Mouse (Mus musculus): ENCODE measurements around the gene Tbc1d22a. TPM values are rescaled to one million over a fixed set of nuclear protein-coding genes. Genes with fewer than 3 reads are reported as not detected.

Tbc1d22a gene
- polyA plus RNA-seq, 1 experiment = 48.1 TPM

DNA sequence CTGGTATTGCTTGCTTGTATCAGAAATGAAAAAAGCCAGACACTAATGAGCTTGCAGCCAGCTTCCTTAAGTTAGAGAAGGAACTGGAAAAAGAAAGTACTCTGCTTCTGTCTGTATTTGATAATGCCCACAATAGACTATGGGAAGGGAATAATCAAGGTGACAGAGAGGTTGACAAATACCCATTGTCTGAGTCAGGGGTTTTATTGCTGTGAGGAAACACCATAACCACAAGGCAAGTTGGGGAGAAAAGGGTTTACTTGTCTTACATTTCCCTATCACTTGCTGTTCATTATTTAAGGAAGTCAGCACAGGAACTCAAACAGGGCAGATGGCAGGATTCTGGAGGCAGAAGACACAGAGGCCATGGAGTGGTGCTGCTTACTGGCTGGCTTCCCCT lies 231.8 kb downstream of the Tbc1d22a start:
- DNase-seq (ENCODE audit: low read depth) = no peak

DNA sequence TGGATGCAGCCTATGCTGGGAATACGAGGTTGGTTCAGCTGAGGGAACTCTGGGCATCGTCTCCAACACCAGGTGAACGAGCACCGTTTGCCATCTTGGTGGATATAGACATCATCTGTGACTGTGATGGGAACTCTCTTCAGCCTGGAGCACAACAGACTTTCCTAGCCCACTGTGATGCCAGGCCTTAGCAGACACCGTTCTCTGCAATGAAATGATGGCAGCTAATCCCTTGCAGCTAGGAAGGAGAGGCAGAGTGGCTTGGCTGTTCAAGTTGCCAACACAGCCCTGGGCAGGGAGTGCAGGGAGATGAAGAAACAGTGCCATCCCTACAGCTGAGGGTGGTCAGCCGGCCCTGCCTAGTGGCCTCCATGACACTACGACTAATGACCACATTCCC lies 233.0 kb downstream of the Tbc1d22a start:
- DNase-seq (ENCODE audit: low read depth) = no peak

DNA sequence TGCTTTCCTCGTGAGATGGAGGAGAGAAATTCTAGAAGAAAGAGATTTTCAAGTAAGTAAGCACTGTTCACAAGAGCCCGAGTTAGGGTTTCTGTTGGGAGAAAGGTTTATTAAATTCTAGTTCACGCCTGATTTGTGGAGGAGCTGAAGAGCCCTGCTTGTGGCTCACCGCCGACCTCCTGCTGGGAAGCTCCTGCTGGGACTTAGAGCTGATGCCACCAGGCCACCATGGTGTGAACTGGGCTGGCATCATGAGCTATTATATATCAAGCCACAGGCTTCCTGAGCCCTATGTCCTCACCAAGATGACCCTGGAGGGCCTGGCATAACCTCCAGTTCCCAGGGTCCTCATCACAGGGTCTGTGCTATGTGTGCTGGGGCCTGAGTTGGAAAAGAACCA lies 235.0 kb downstream of the Tbc1d22a start:
- no peak for DNase-seq (ENCODE audit: low read depth)

DNA sequence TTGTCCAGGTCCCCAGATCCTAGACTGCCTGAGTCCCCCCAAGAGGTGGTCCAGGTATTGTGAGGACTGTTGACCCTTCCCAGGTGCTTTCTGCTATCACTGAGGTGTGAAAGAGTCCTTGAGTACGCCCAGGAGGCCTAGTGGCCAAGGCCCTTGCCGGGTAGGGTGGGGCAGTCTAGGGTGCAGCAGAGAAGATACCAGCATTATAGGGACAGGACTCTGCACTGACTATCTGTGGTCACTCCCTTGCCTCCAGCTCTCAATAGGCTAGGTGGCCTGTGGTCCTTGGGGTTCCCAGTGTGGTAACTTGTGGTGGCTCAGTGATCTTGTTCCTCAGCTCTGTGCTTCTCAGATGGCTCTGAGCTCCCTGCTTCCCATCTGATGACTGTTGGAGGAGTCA lies 235.5 kb downstream of the Tbc1d22a start:
- DNase-seq (ENCODE audit: low read depth) = no peak

DNA sequence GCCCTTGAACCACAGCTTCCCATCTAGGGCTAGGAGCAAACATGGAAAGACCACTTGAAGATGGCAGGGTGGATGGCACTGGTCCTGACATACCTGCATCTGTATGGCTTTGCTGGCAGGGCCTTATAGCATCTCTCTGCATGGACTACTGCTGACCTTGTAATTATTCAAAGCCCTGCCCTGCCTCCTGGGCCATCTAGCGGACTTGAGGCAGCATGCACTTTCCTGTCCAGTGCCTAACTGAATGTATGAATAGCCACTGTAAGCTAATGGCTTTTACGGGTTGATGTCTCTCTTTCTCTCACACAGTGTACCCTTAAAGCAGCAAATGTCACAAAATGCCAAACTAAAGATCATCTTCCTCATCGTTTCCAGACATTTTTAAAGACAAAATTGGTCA lies 245.2 kb downstream of the Tbc1d22a start:
- no peak for DNase-seq (ENCODE audit: low read depth)

DNA sequence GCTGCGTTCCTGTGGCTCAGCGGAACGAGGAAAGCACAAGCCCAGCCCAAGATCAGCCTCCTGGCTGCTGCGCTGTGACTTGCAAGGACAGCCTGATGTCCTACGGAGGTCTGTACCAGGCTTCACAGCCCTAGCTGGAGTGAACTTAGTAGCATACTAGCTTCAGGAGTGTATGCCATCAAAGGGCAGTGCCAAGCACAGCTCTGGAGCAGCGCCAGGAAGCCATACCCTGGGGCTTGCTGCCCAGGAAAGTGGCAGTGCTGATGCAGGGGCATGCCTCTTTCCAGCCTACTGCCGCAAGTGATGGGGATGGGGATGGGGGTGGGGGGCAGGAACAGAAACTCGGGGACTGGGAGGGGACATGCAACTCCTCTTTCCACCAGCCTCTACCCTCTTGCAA lies 248.4 kb downstream of the Tbc1d22a start:
- DNase-seq (ENCODE audit: low read depth) = no peak

DNA sequence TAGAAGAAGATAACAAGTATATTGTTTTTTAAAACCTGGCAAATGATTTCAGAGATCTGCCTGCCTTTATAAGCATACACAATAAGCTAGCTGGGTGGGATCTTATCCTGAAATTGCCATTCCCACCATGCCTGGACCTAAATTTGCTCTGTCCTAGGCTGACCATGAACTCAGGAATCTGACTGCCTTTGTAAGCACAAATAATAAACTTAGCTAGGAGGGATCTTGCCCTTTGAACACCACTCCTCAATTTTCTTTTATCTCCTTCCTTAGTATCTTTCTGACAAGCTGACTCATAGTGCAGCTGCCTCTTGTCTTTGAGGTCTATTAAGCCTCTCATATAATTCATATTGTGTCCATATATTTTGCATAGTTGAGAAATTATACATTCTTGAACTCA lies 253.8 kb downstream of the Tbc1d22a start:
- DNase-seq (ENCODE audit: low read depth) = no peak

DNA sequence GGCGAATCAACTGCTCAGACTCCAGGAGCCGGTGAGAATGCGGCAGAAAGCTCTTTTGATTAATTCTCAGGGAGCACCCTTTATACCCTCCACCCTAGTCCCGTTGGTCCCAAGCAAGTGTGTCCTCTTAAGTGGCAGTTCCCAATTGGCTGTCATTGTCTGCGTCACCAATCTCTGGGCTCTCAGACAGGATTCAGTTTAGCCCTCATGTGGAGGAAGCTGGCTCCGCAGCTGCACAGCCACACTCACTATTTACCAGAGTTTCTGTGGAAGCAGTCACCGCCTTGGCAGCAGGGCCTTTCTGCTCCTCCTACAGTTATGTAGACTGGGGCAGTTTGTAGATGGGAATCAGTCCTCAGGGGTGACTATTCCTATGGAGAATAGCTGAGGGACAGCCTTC lies 256.9 kb downstream of the Tbc1d22a start:
- no peak for DNase-seq (ENCODE audit: low read depth)

DNA sequence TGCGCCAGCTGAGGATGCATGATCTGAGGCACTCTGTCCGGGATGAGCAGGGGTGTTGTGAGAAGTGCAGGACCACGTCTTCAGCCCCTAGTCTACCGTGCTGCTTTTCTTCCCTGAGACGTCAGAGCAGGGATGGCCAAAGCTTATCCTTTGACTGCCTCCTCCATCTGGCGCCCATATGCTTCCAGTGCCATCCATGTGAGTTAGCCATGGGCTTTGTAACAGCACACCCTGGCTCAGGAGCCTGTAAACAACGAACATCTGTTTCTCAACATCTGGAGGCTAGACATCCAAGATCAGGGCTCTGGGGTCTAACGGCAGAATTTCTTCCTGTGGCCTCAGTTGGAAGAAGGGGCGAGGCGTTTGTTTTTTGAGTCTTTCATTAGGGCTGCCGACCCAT lies 259.2 kb downstream of the Tbc1d22a start:
- DNase-seq (ENCODE audit: low read depth) = no peak

DNA sequence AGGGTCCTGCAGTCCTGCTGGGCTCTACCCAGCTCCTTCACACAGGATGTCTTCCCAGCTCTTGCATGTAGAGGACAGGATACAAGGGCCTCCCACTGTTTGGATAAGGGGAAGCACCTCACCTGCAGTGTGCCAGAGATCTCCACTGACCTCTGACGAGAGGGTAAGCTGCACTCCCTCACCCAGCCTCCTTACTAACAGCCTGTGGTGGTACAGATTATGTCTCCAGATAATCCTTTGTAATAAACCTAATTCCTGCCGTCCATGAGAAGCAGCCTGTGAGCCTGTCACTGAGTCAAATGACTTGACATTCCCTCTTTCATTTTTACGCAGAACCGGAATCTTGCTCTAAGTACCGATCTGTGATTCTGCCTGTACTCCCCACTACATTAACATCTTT lies 260.7 kb downstream of the Tbc1d22a start:
- DNase-seq (ENCODE audit: low read depth) = no peak

DNA sequence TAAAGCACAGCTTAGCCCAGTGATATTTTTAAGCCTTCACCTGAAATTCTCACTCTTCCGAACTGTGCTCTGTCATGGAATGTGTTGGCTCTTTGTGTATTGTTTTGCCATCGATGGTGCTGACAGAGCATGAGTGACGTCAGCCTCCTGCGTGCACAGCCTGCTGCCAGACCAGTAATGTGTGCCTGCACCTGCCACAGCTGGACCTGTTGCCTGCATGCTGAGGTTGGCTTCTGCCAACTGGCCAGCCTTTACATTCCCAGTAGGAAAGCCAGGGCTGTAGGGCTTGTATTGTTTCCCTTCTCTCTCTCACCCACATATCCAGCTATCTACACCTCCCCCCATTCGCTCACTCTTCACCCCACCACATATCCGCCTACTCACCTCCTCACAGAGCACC lies 262.2 kb downstream of the Tbc1d22a start:
- DNase-seq (ENCODE audit: low read depth) = no peak

DNA sequence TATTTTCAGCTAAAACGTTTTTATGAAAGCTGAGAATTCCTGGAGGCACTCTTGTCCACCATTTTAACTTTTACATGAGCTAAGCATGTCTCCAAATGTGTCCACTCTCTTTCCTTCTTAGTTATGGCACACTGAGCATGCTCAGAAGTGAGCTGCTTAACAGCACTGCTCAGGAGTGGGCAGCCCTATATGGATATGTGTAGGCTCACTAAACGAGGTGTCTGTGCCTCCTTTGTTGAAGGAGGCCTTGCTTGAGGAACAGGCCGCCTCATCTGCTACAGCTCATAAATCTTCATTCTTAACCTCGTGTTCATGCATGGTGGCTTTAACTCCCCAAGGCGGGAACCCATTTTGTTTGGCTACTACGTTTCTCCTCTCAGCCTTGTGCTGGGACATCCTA lies 262.8 kb downstream of the Tbc1d22a start:
- DNase-seq (ENCODE audit: low read depth) = no peak

DNA sequence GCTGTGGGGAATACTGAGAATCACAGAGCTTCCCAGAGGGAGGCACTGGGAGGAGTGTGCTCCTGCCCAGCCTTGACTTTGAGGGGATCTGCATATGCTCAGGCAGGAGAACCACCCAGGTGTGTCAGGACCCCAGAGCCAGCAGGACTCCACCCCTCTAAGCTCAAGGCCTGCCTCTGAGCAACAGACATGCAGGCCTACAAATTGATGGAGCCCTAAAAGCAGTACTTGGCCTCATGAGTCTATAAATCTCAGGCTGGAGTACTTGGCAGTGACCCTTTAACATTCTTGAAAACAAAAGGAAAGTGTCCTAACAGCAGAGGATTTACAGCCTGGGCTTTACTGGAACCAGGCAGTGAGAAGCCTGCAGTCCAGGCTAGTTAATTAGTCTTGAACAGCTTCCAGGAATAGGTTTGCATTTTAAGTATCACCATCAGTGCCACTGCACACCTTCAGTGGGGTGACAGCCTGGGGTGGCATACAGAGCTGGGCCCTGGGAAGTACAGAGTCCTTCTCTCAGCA lies 263.3 kb downstream of the Tbc1d22a start:
- no peak for DNase-seq (ENCODE audit: low read depth)

DNA sequence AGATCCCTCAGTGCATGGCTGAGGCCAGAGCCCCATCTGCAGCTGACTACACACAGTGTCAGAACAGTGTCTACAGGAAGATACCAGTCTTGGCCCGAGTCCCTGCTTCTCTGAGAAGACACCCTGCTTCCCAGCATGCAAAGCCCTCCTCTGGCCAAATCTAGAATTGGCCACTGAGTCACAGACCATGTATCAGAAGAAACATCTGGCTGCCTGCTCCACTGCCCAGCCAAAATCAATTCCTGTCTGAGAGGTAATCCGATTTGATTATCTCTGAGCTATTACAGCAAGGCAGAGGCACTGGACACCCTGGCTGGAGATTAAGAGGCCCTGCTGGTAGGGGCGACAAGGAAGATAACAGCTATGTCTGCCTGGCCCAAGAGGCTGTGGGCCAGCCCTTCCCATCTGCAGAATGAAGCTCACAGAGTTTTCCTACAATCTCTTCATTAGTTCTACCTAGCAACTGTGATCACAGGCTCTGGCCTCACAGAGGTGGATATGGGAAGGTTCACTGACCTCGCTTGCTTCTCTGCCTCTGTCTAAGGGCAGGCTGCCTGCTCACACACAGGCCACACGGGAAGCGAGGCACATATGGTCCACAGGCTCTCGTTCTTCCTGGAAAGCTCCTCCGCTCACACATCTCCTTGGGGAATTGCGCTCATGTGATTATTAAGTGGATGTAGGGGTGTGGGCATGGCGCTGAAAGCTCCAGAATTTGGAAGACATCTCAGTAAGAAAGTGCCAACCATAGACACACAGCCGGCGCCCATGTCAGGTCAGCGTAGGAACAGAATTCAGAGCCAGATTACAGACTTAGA lies 264.6 kb downstream of the Tbc1d22a start:
- no peak for DNase-seq (ENCODE audit: low read depth)

DNA sequence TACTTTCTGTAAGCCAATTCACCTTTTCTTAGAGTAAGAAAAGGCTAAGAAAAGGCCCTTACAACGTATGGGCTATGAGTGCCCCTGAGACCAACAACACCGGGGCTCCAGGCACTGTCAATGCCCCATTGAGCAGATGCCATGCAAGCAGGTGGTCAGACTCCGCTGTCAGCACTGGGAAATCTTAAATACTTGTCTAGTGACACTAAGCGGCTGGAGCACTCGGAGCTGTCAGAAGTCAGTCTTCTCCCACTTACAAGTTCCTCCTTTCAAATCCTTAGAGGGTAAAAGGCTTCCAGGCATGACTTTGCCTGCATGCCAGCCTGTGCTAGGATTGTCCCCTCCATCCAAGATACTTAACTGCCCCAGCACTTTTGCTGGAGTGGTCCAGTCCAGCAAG lies 268.1 kb downstream of the Tbc1d22a start:
- no peak for DNase-seq (ENCODE audit: low read depth)

DNA sequence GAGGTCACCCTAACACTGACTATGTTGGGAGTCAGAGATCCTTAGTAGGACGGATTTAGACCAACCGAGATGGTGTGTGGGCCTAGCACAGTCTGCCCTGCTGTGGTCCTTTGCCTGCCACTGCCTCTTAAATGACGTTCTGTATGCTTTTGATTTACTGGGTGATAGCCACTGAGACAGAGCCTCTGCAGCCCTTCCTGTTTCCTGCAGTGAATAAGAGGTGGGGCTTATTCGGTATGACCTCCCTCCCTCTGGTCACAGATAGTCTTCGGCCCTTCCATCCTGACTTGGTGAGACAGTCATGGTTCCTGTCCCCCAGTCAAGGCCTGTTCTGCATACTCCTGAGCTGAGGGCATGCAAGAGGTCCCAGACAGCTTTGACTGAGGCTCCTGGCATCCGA lies 271.6 kb downstream of the Tbc1d22a start:
- no peak for DNase-seq (ENCODE audit: low read depth)

DNA sequence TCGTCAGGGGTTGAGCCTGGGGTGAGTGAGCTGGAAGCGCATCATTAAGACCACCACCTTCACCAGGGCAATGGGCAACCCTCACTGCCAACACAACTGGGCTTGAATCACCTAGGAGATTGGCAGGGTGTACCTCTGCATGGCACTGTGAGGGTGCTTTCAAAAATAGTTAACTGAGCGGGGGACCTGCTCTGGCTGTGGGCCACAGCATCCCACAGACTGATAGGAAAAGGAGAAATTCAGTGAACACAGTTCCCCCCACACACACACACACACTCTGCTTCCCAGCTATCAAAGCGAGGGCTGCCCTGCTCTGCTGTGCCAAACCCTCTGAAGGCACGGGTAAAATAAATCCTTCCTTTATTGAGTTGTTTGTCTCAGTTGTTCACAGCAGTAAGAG lies 273.1 kb downstream of the Tbc1d22a start:
- DNase-seq (ENCODE audit: low read depth) = no peak

DNA sequence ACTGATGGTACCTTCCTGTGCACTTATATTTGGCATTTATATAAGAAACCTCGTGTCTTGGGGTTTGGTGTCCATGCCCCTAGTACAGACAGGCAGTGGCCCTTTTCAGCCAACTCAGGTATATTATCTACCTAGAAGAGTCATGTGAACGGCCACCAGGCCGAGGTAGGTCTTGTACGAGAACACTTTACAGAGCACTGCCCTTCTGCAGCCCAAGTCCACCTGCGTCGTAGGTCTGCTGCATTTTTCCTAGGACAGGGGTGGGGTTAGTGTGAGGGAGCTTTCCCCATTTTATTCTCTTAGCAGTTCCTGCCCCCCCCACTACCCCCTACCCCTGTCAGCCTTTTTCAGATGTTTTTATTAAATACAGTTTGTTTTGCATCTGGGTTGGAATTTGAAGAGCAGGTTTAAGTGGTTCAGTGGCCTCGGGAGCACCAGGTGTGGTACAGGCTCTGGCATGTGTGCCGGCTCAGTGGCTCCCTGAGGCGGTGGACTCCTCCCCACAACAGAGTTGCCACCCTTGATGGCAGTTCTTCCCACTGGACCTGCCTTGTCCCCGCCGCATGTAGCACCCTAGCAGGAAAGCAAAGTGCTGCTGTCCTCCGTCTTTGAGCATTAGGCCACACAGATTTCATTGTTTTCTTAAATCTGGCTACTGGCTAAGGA lies 277.3 kb downstream of the Tbc1d22a start:
- DNase-seq (ENCODE audit: low read depth) = no peak

DNA sequence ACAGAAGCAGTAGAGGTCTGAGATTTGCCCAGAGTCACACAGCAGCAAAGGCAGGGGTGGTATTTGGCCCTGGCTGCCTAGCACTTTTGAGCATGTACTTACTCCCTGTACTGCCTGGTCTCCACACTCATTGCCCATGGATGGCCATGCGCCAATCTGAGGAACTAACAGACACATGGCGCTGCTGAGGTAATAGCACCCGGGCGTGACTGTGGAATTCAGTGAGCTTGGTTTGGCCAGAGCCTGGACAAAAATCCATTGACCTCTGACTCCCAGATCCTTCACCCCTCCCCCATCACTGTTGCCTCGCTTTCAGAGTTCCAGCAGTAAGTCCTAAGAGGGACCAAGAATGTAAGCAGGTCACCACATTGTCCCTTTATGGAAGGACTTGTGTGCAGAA lies 278.4 kb downstream of the Tbc1d22a start:
- DNase-seq (ENCODE audit: low read depth) = no peak

DNA sequence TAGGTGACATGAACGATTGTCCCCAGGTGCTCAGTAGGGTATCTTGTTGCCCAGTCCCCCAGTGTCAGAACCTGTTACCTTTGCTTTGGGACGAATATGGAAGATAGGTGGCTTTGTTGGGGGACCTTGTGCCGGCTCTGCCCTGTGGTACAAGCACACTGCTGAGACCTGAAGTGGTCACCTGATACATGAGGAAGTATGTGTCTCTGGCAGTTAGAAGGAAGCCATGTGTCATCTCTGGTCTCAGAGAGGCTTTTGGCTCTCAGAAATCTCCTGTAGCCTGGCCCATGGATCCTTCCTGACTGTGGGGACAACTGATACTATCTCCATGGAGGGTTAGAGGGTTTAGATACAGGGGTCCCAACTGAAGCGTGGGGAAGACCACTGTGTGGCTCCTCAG lies 281.9 kb downstream of the Tbc1d22a start:
- no peak for DNase-seq (ENCODE audit: low read depth)

DNA sequence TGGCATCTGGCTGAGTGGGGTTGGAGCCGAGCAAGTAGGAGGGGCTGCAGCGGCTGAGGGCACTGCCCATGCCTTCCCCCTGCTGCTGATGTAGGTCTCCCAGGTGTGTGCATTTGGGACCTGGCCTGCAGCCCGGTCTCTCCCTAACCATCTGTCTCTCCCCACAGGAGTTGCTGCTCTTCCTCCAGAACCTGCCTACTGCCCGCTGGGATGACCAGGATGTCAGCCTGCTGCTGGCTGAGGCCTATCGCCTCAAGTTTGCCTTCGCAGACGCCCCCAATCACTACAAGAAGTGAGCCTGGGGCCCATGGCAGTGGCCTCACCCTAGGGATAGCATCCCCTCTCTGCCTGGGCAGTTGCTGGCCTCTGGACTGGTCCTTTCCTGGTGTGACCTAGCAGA lies 282.4 kb downstream of the Tbc1d22a start:
- no peak for DNase-seq (ENCODE audit: low read depth)

DNA sequence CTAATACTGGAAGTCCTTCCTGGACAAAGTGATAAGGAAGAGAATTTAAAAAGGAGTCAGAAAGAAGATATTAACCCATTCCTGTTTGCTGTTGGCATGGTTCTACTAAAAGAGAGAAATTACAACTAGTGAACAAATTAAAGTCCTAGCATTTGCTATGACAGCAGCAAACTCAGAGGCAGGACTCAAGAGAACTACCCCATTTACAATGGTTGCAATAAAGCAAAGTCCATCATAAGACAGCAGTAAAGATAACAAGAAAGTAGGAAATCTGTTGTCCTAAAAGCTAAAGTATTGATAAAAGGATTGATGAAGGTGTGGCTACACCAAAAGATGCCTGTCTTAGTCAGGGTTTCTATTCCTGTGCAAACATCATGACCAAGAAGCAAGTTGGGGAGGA lies 286.3 kb downstream of the Tbc1d22a start:
- no peak for DNase-seq (ENCODE audit: low read depth)

DNA sequence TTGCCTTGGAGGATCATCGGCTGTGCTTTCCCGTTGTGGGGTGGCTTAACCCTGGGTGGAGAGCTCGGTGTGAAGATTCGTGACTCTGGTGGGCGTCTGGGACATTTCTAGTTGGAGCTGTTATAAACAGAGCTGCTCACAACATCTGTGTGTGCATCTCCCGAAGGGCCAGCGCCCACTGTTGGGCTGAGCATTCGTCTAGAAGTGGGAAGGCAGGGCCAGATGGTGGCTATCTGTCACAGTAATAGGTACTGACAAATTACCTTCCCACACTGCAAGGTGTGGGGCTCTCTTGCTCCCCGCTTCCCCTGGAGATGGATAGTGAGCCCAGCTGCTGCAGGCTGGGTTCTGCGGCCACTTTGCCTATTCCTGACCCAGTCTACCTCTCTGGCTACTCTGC lies 289.2 kb downstream of the Tbc1d22a start:
- no peak for DNase-seq (ENCODE audit: low read depth)
